Mouse (Mus musculus) kidney, postnatal 10 days (tissue): ENCODE measurements around the gene Akap13.

ENCODE experiments used
- DNase-seq: peaks from one replicate; pipeline ENCODE4 v3.0.0; 2021; ENCODE audit warnings: mixed read lengths

Akap13 gene

GRCm38 (mm10) chr7:75463579-75464162 is 8.3 kb downstream of the Akap13 start:
- DNase-seq, result no peak

GRCm38 (mm10) chr7:75467791-75468190 is 12.5 kb downstream of the Akap13 start:
- no peak for DNase-seq

- no peak for DNase-seq
These were observed 15.1 kb downstream of the Akap13 start for GRCm38 (mm10) chr7:75470318-75470925.

GRCm38 (mm10) chr7:75472316-75473195 is 17.2 kb downstream of the Akap13 start:
- DNase-seq, result no peak

GRCm38 (mm10) chr7:75473294-75473693 is 18.0 kb downstream of the Akap13 start:
- no peak for DNase-seq

GRCm38 (mm10) chr7:75474064-75474463 is 18.7 kb downstream of the Akap13 start:
- DNase-seq, result no peak

GRCm38 (mm10) chr7:75474564-75475150 is 19.3 kb downstream of the Akap13 start:
- DNase-seq, result no peak

- no peak for DNase-seq
These were observed 22.7 kb downstream of the Akap13 start for GRCm38 (mm10) chr7:75478060-75478459.

- DNase-seq, result peak; percentile 71
These were observed 25.5 kb downstream of the Akap13 start for GRCm38 (mm10) chr7:75480721-75481426.

- DNase-seq, result no peak
These were observed 30.7 kb downstream of the Akap13 start for GRCm38 (mm10) chr7:75486031-75486430.

- DNase-seq, result no peak
These were observed 40.7 kb downstream of the Akap13 start for GRCm38 (mm10) chr7:75495941-75496441.

GRCm38 (mm10) chr7:75498627-75499026 is 43.3 kb downstream of the Akap13 start:
- peak; percentile 24 for DNase-seq

GRCm38 (mm10) chr7:75499271-75499670 is 43.9 kb downstream of the Akap13 start:
- no peak for DNase-seq

GRCm38 (mm10) chr7:75500164-75500563 is 44.8 kb downstream of the Akap13 start:
- DNase-seq, result no peak

- no peak for DNase-seq
These were observed 45.5 kb downstream of the Akap13 start for GRCm38 (mm10) chr7:75500793-75501192.

- no peak for DNase-seq
These were observed 49.2 kb downstream of the Akap13 start for GRCm38 (mm10) chr7:75504524-75504923.

- no peak for DNase-seq
These were observed 51.3 kb downstream of the Akap13 start for GRCm38 (mm10) chr7:75506628-75507027.

GRCm38 (mm10) chr7:75509085-75509873 is 53.9 kb downstream of the Akap13 start:
- DNase-seq, result no peak

- no peak for DNase-seq
These were observed 60.1 kb downstream of the Akap13 start for GRCm38 (mm10) chr7:75515472-75515871.

GRCm38 (mm10) chr7:75516716-75517619 is 61.6 kb downstream of the Akap13 start:
- DNase-seq, result no peak

- no peak for DNase-seq
These were observed 65.2 kb downstream of the Akap13 start for GRCm38 (mm10) chr7:75520531-75520930.
